Mouse (Mus musculus): ENCODE data around the gene Olfr1305. TPM values are rescaled to one million over a fixed set of nuclear protein-coding genes. Genes with fewer than 3 reads are reported as not detected.

Gene Olfr1305
- polyA plus RNA-seq (2014; fragmentation: Illumina TruSeq; extraction: RNeasy Lipid Tissue Mini Kit (QIAGEN cat#74804); ENCODE audit: low read depth, low replicate concordance): not detected

GRCm38 (mm10) chr2:111877049-111877448 is at the start of gene Olfr1305:
TSS of gene Olfr1305 (minus strand) at chr2:111877149.

GRCm38 (mm10) chr2:111916171-111916570 is 39.2 kb upstream of the Olfr1305 start, which contains the start of gene Olfr1306:
TSS of gene Olfr1306 (minus strand) at chr2:111916271.

GRCm38 (mm10) chr2:111820240-111820639 is 56.7 kb downstream of the Olfr1305 start, which contains the start of gene Olfr1303:
TSS of gene Olfr1303 (minus strand) at chr2:111820340.

Other genes starting within 250 kb of the Olfr1305 start
- not detected for gene Olfr1298, start 227.9 kb downstream of the Olfr1305 start, polyA plus RNA-seq (2014; fragmentation: Illumina TruSeq; extraction: RNeasy Lipid Tissue Mini Kit (QIAGEN cat#74804); ENCODE audit: low read depth, low replicate concordance)
- not detected for gene Olfr1299, start 215.7 kb downstream of the Olfr1305 start, polyA plus RNA-seq (2014; fragmentation: Illumina TruSeq; extraction: RNeasy Lipid Tissue Mini Kit (QIAGEN cat#74804); ENCODE audit: low read depth, low replicate concordance)
- gene Olfr1301, start 126.1 kb downstream of the Olfr1305 start, polyA plus RNA-seq (2014; fragmentation: Illumina TruSeq; extraction: RNeasy Lipid Tissue Mini Kit (QIAGEN cat#74804); ENCODE audit: low read depth, low replicate concordance): not detected
- not detected for gene Olfr1302, start 99.7 kb downstream of the Olfr1305 start, polyA plus RNA-seq (2014; fragmentation: Illumina TruSeq; extraction: RNeasy Lipid Tissue Mini Kit (QIAGEN cat#74804); ENCODE audit: low read depth, low replicate concordance)
- gene Olfr1303, start 56.8 kb downstream of the Olfr1305 start, polyA plus RNA-seq (2014; fragmentation: Illumina TruSeq; extraction: RNeasy Lipid Tissue Mini Kit (QIAGEN cat#74804); ENCODE audit: low read depth, low replicate concordance): not detected
- not detected for gene Olfr1306, start 39.1 kb upstream of the Olfr1305 start, polyA plus RNA-seq (2014; fragmentation: Illumina TruSeq; extraction: RNeasy Lipid Tissue Mini Kit (QIAGEN cat#74804); ENCODE audit: low read depth, low replicate concordance)
- gene Olfr1307, start 72.3 kb upstream of the Olfr1305 start, polyA plus RNA-seq (2014; fragmentation: Illumina TruSeq; extraction: RNeasy Lipid Tissue Mini Kit (QIAGEN cat#74804); ENCODE audit: low read depth, low replicate concordance): not detected
- gene Olfr1308, start 87.8 kb upstream of the Olfr1305 start, polyA plus RNA-seq (2014; fragmentation: Illumina TruSeq; extraction: RNeasy Lipid Tissue Mini Kit (QIAGEN cat#74804); ENCODE audit: low read depth, low replicate concordance): not detected
- gene Olfr1309, start 113.1 kb upstream of the Olfr1305 start, polyA plus RNA-seq (2014; fragmentation: Illumina TruSeq; extraction: RNeasy Lipid Tissue Mini Kit (QIAGEN cat#74804); ENCODE audit: low read depth, low replicate concordance): not detected
- gene Olfr1310, start 135.6 kb upstream of the Olfr1305 start, polyA plus RNA-seq (2014; fragmentation: Illumina TruSeq; extraction: RNeasy Lipid Tissue Mini Kit (QIAGEN cat#74804); ENCODE audit: low read depth, low replicate concordance): not detected
- not detected for gene Olfr1311, start 147.3 kb upstream of the Olfr1305 start, polyA plus RNA-seq (2014; fragmentation: Illumina TruSeq; extraction: RNeasy Lipid Tissue Mini Kit (QIAGEN cat#74804); ENCODE audit: low read depth, low replicate concordance)
- gene Olfr1312, start 173.1 kb upstream of the Olfr1305 start, polyA plus RNA-seq (2014; fragmentation: Illumina TruSeq; extraction: RNeasy Lipid Tissue Mini Kit (QIAGEN cat#74804); ENCODE audit: low read depth, low replicate concordance): not detected
- gene Olfr1313, start 200.7 kb upstream of the Olfr1305 start, polyA plus RNA-seq (2014; fragmentation: Illumina TruSeq; extraction: RNeasy Lipid Tissue Mini Kit (QIAGEN cat#74804); ENCODE audit: low read depth, low replicate concordance): not detected
- not detected for gene Olfr1314, start 219.6 kb upstream of the Olfr1305 start, polyA plus RNA-seq (2014; fragmentation: Illumina TruSeq; extraction: RNeasy Lipid Tissue Mini Kit (QIAGEN cat#74804); ENCODE audit: low read depth, low replicate concordance)
- not detected for gene Olfr1315-ps1, start 238.3 kb upstream of the Olfr1305 start, polyA plus RNA-seq (2014; fragmentation: Illumina TruSeq; extraction: RNeasy Lipid Tissue Mini Kit (QIAGEN cat#74804); ENCODE audit: low read depth, low replicate concordance)